Mouse (Mus musculus): ENCODE measurements around the gene Gm11596.
"Not testable (repeated sequence)": the region's sequence is repeated elsewhere in the genome, so short reads cannot be mapped to it uniquely, and the experiment has no call there.

DNA sequence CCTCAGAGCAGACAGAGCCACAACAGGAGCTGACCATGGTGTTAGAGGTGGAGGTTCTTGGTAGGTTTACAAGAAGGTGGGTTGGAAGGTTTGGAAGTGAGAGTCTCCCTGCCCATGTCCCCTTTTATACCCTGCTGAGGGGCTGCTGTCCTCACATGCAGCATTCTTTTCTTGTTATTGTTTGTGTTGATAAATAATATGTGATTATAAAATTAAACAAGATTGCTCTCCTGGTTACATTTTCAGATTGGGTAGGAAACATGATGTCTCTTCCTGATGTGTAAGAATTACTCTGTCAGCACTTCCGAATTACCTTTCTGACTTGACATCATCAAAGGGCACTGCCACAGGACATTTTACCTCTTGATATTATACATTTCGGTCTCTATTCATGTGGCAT is 22.3 kb upstream of the Gm11596 start, which contains the start of gene Gm11564:
- TF ChIP-seq CTCF, EP300 (IDR thresholded peaks at IDR 0.05; ENCODE audit: low read depth): not testable (repeated sequence)

Data from liver, postnatal 0 days (tissue).